Mouse (Mus musculus) cortical plate, adult 2 months (tissue): ENCODE measurements around the gene Mbnl2. TPM values are rescaled to one million over a fixed set of nuclear protein-coding genes. Genes with fewer than 3 reads are reported as not detected.

ENCODE experiments used
- H3K27ac ChIP-seq: fragments of 200-500 bp; 2 replicates; pipeline ENCODE4 v1.5.1; 2012; ENCODE audit warnings: low read length, control low read depth, inconsistent platforms; ENCODE audit not compliant: insufficient read depth
- H3K4me1 ChIP-seq: fragments of 200-500 bp; 2 replicates; pipeline ENCODE4 v1.6.1; 2011; ENCODE audit warnings: low read length; ENCODE audit not compliant: control insufficient read depth, insufficient read depth
- H3K4me3 ChIP-seq: fragments of 200-500 bp; 2 replicates; pipeline ENCODE4 v1.5.1; 2011; ENCODE audit warnings: mild to moderate bottlenecking, low read length, control low read depth; ENCODE audit not compliant: insufficient read depth
- CTCF ChIP-seq: fragments of 200-500 bp; IDR thresholded peaks from 2 replicates; pipeline ENCODE4 v1.5.1; 2011; ENCODE audit warnings: mild to moderate bottlenecking, control low read depth, low read length; ENCODE audit not compliant: insufficient read depth; ENCODE audit errors: extremely low read depth
- POLR2A ChIP-seq: fragments of 200-500 bp; IDR thresholded peaks from 2 replicates; pipeline ENCODE4 v1.6.1; 2011; ENCODE audit warnings: mild to moderate bottlenecking, low read length, control low read depth; ENCODE audit not compliant: insufficient read depth; ENCODE audit errors: extremely low read depth
- polyA plus RNA-seq: library from polyadenylated mRNA; depleted of rRNA; stranded (reverse); fragments of >200 nt; gene quantifications from 2 replicates; pipeline ENCODE4 v1.2.3, GENCODE M21; 2012

Mbnl2 gene
- polyA plus RNA-seq, 1 experiment = 148 TPM

DNA sequence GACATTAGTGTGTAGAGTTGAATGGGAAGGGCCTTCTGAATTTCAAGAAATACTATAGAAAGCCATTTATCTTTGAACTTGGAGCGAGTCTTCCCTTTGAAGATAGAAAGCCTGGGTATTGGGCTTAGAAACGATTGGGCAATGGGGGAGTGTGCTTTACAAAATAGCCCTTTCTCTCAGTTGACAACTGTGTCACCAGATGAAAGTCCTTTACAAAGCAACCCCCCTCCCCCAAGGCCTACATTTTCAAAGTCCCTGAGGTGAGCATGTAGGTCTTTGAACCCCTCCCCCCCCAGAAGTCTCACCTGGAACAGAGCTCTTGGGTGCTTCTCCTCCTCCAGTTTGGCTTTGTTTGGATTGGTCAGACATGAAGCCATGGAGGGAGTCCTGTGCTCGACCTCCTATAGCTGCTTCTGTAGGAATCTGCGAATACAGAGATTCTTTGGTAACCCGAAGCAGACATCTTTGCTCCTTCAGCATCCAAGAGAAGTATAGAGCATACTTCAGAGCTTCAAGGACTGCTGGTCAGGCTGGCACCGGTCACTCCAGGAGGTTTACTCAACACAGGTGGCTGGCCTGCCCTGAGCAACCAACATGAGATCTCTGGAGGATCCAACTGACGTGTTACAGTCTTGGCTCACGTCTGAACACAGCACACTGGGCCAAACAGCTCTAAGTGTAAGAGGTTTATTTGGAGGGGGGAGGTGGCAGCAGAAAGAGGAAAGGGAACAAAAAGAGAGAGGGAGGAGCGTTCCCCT, 43.7 kb downstream of the Mbnl2 start:
- TF ChIP-seq POLR2A (no peak), CTCF (no peak)
- H3K4me3 ChIP-seq = no peak overlapping the region
- no peak overlapping the region for H3K27ac ChIP-seq
- H3K4me1 ChIP-seq = peaks cover 15% of the 10 kb centered on the region

DNA sequence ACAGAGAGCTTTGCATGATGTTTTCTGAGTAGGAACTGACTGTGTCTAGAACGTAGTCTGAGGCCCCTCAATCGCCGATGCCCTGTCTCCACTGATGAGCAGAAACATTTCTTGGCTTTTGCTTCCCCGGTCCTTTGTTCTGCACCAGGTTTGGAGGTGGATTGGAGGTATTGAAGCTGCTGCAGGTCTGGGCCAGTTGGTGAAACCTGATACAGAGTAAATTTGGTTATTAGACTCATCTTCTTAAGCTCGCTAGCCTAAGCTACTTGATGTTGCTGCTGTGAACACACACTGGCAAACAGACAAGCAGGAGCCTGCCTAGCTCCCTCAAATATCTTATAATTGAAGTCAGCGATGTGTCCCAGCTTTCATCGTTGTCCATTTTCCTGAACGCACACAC, 46.6 kb downstream of the Mbnl2 start:
- H3K27ac ChIP-seq = no peak overlapping the region
- no peak for TF ChIP-seq CTCF
- TF ChIP-seq POLR2A = no peak
- no peak overlapping the region for H3K4me3 ChIP-seq
- H3K4me1 ChIP-seq = peaks cover 8% of the 10 kb centered on the region

DNA sequence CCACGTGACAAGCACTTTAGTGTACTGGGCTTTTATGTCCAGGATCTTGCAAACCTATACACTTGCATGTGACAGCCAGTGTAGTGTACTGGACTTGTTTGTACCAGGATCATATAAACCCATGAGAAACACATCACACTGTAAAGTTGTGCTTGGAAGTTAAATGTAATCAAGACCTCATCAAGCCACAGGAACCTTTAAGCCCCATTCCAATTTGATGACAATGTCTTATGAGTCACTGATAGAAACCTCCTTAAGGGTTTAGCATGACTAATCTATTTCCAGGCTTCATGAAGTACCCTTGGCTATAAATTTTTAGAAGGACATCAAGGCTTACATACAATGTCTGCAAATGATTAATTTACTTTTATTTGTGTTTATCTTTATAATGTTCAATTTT, 47.6 kb downstream of the Mbnl2 start:
- Histone ChIP-seq H3K27ac (no peak overlapping the region), H3K4me3 (no peak overlapping the region), H3K4me1 (peaks cover 8% of the 10 kb centered on the region)
- no peak for TF ChIP-seq POLR2A
- TF ChIP-seq CTCF = no peak

DNA sequence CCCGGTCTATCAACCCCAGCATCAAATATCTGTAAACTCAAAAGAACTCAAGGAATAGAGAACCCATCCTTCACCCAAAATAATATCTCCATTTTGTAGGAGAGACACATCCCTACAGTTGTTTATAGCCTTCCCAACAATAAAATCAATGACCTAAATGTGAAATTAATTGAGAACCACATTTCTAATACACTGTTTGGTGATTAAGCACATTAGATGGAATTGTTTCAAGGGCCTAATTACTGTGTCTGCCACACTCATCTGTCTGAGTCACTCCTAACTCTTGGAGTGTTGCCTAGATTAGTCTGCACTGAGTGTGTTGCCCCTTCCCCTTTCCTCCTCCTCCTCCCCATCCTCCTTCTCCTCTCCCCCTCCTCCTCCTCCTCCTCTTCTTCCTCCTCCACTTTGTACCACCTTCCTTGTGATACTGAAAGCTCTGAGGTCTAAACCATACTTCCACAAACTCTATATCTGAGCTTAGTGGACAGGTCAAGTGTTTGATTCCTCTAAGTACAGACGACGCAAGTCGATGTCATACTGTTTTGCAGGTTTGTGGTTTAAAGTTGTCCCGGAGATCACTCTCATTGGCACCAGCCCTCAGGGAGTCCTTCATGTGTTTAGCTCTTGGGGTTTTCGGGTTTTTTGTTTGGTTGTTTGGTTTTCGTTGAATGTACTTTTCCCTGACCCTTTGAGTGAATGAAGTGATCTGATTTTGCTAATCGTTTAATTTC, 48.8 kb downstream of the Mbnl2 start:
- Histone ChIP-seq H3K27ac (no peak overlapping the region), H3K4me1 (peaks cover 7% of the 10 kb centered on the region), H3K4me3 (no peak overlapping the region)
- TF ChIP-seq POLR2A (no peak), CTCF (no peak)

DNA sequence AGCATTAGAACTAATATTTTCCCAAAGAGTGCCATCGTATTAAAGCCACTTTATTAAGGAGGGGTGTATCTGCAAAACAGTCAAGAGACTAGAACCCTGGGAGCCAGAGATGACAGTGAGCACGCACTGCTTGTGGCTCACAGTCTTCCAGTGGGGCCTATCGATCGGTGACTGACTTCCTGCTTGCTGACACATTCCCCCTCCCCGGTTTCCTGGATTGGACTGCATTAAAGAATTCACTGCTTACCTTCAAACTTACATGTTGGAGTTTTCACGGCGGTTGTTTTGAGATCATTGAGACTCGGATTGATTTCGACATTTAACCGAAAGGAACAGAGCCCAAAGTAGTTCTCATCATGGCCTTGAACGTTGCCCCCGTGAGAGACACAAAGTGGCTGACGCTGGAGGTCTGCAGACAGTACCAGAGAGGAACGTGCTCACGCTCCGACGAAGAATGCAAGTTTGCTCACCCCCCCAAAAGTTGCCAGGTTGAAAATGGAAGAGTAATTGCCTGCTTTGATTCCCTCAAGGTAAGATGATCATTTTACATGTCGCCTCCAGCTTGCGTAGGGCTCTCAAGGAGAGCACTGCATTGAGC, 49.5 kb downstream of the Mbnl2 start:
- Histone ChIP-seq H3K4me1 (peaks cover 5% of the 10 kb centered on the region), H3K27ac (no peak overlapping the region), H3K4me3 (no peak overlapping the region)
- no peak for TF ChIP-seq POLR2A
- TF ChIP-seq CTCF = no peak

DNA sequence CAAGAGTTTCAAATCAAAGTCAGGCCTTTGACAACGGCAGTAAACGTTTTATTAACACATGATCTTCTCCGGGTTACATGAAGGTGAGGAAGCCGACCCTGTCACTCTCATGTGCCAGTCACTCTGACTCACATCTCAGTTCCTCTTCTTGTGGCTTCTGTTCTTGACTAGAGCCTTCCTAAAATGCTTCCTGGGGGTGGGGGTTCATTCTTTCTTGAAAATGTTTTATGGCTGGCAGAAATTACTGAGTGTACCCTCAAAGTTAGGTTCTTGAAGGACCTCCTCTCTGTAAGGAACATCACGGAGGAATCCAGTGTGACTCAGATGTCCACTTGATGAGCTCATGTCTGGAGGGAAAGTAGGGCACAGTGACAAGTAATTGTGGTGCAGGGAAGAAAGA, 50.2 kb downstream of the Mbnl2 start:
- TF ChIP-seq CTCF (no peak), POLR2A (no peak)
- H3K4me1 ChIP-seq = peaks cover 6% of the 10 kb centered on the region
- H3K4me3 ChIP-seq = no peak overlapping the region
- H3K27ac ChIP-seq = no peak overlapping the region

DNA sequence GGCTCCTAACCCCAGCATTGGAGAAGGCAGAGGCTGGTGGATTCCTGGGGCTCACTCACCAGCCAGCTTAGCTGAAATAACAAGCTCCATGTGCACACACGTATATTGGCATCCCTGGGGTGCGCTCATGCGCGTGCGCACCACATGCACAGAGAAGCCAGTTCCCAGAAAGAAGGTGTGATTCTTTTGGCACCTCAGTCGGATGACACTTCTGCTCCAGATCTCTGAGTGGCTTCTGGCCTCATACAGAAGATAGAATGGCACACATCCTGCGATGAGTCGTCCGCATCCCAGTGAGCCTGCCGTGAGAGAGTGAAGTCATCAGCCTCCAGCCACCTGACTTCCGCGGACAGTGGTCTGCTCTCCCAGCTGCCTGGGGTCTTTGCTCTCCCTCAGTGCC, 55.0 kb downstream of the Mbnl2 start:
- Histone ChIP-seq H3K4me3 (no peak overlapping the region), H3K4me1 (peaks cover 10% of the 10 kb centered on the region), H3K27ac (no peak overlapping the region)
- TF ChIP-seq CTCF = no peak
- TF ChIP-seq POLR2A = no peak

DNA sequence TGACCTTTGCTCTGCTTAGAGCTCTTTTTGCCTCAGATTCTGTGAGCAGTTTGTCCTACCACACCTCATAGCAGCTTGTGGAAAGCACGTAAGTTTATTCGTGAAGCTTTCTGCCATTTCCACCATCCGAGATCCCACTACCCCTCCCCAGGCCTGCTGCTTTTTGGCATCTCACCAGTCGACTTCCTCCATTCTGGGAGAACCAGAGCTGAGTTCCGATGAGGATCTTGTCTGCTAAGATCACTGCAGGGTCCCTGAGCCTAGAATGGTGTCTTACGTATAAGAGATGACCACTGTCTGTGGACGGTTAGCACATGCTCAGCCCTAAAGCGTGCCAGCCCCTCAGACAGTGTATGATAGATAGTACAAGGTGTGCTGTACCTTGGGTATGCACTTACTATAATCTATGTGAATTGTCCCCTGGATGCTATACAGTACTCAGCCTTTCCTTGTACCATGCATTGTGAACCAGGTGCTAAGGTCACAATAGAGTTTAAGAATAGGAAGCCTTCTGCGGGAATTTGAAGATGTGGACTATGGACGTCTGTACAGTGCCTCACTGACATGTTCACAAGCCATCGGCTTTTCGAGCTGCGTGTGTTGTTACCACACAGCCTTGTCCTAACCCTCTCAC, 55.5 kb downstream of the Mbnl2 start:
- Histone ChIP-seq H3K4me1 (peaks cover 10% of the 10 kb centered on the region), H3K4me3 (no peak overlapping the region), H3K27ac (no peak overlapping the region)
- TF ChIP-seq CTCF = no peak
- TF ChIP-seq POLR2A = no peak

DNA sequence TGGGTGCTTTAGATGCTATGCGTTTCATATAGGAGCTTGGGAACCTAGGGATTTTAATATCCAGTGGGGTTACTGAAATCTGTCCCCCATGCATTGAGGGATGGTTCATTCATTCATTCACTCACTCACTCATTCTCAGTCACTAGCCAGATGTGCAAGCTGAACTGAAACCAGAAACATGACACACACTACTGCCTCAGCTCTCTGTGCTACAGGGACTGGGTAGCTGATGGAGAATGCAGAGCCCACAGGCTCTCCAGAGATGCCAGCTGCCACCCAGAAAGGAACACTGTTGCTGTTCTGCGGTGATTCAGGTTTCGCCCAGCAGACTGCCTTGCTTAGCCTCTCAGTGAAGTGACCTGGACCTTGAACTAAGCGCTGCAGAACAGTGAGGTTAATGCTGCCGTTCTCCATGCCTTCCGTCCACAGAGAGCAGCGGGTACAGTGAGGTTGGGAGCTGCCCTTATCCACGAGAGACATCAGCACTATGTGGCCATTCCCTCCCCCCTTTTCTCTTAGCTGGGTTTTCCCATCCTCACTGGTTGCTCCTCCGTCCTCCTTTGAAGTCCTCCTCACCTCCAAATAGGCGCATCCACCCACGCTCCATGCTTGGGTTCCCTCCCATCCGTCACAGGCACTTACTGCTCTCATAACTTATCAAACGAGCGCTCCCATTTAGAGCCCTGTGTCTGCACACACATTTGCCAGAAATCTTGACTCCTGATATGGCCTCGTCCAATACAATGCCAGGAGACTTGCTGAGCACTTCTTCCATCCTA, 58.2 kb downstream of the Mbnl2 start:
- Histone ChIP-seq H3K4me1 (peaks cover 14% of the 10 kb centered on the region), H3K27ac (no peak overlapping the region), H3K4me3 (no peak overlapping the region)
- TF ChIP-seq POLR2A = no peak
- no peak for TF ChIP-seq CTCF
